Mouse (Mus musculus) frontal cortex, postnatal 14 days (tissue): ENCODE measurements around the gene Prex1.

Source experiments
- DNase-seq, 2 experiments: peaks; one replicate each; pipeline ENCODE4 v3.0.0; 2022; ENCODE audit warnings: low spot score in 2 of 2

Gene Prex1

DNA sequence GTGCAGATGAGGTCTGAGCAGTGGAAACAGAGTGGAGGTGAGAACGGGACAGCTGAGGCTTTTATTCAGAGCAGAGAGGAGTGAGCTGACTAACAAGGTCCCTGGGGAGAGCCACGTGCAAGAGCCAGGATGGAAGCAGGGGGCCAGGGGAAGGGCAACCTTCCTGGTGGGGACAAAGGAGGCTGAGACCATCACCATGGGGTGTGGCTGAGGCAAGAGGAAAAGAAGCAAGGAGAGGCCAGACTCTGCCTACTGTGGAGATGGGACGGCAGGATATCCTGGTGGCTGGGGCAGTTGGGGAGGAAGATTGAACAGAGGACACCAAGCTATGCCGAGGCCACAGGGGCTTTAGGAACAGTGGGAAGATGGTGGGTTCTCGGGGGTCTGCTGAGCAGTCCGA is 26.7 kb downstream of the Prex1 start:
- DNase-seq = no peak

DNA sequence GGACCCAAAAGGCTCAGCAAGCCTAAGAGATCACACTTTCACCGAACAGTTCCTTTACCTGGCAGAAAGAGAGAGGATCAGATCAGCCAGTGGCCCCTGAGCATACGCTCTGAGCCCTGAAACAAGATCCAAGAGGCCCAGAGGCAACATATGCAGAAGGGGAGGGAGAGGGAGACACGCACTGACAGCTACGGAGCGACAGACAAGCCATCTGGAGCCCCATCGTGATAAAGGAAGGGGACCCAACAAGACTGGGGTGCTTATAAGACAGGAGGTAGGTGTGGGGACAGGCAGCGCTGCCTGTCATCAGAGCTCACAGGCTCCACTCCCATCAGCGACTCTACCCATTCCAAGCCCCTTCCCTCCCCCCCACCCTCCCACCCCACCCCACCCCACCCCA is 27.8 kb downstream of the Prex1 start:
- DNase-seq = no peak

- no peak for DNase-seq
These were observed 29.6 kb downstream of the Prex1 start for GRCm38 (mm10) chr2:166683885-166684544.

DNA sequence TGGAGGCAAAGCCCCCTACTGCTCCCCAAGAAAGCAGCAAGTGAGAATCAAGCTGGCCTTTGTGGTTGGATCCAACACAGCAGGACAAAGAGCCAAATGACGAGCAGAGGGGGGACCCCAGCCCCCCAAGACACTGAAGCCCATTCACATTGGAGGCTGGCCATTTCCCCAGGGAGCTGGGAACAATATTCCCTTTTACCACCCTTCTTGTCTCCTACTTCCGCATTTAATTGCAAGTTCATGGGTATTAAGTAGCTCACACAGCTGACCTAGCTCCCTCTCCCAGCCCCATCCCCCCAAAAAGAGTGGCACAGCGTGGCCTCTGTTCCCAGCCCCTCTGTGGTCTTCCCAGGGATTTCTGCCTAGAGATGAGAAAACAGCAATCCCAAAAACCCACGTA is 30.8 kb downstream of the Prex1 start:
- peak in 1 of 2 experiments; percentile 64 for DNase-seq

- no peak for DNase-seq
These were observed 34.5 kb downstream of the Prex1 start for GRCm38 (mm10) chr2:166678959-166679759.

DNA sequence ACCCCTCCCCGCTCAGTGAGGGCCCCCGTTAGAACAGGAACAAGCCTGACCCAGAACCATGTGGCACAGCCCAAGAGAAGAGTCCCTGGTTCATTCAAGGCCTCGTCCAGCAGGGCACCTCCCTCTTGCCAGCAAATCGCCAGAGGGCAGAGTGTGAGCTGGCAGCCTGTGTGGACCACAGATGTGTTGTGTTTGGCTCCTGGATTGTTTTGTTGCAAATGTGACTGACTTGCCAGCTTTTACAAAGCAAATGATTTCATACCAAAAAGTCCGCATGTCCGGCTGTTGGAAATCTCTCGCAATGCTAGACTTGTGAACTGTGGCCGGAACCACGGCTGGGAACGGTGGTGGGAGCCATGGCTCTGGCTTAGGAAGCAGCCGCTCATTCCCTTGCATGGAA is 36.7 kb downstream of the Prex1 start:
- DNase-seq = no peak

- DNase-seq = no peak
These were observed 37.1 kb downstream of the Prex1 start for GRCm38 (mm10) chr2:166676498-166676897.

DNA sequence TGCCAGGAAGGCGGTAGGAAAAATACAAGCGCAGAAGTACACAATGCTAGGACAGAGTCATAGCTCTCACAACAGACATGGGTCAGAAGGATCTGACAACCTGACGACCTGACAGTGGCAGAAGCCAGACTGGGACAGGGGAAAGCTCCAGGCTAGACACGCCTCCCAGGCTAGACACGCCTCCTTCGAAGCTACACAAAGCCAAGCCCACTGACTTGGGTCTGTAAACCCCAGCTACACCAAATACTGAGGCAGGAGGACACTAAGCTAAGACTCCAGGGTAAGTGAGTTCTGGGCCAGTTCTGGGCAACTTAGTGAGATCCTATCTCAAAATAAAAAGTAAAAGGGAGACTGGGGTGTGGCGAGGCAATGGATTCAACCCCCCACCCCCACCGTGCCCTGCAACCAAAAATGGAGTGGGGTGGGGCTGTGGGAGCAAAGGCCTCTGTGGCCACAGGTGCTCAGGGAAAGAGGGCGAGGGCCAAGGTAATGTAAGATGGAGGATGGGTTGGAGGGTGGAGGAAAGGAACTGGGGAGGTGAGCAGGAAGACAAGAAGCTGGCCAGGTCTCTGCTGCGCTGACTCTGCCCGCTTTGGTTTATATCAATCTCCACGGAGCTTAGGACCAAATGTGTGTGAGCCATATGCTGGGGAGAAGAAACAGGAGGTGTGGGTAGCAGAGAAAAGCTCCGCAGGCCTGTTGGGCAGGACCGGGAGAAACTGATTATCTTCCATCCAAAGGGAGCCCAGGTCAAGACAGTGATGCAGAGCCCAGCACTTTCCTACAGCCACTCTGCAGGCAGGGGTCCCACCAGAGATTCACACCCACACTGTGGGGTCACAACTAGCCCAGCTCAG is 37.8 kb downstream of the Prex1 start:
- no peak for DNase-seq

GRCm38 (mm10) chr2:166674693-166675092 is 38.9 kb downstream of the Prex1 start:
- no peak for DNase-seq

DNA sequence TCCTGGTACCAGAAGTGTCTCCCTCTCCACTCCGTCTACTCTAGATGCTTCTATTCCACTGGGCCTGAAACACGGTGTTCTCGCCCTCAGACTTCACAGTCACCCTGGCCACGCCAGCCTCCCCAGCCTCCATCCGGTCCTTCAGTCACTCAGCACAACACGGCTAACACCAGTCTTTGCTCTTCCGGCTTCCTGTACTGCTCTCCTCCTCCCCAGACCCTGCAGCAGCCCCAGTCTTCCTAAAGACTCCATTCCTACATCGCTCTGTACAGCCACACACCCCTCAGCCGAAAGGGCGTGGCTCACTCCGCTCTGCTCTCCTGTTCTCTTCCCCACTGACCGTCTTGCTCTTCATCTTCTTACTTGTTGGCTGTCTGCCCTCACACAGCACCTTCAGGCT is 39.7 kb downstream of the Prex1 start:
- DNase-seq = no peak

- no peak for DNase-seq
These were observed 41.3 kb downstream of the Prex1 start for GRCm38 (mm10) chr2:166672171-166672965.

GRCm38 (mm10) chr2:166671614-166672013 is 42.0 kb downstream of the Prex1 start:
- DNase-seq = no peak

GRCm38 (mm10) chr2:166671019-166671418 is 42.6 kb downstream of the Prex1 start:
- no peak for DNase-seq

- DNase-seq = no peak
These were observed 43.7 kb downstream of the Prex1 start for GRCm38 (mm10) chr2:166669922-166670321.

GRCm38 (mm10) chr2:166667790-166668695 is 45.6 kb downstream of the Prex1 start:
- no peak for DNase-seq

DNA sequence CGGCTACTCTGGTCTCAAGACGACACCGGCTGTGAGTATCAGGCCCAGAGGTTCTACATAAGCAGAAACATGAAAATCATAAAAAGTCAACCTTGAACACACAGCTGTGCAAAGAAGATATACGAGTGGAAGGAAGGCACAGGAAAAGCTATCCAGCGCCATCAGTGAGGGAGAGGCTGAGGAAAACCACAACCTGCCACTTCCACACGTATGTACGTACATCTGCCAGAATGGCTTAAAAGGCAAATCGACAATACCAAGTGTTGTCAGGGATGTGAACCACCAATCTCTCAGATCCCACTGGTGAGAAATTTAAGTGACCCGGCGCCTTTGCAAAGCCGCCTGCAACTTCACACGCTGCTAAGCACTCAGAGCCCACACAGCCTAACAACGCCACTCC is 47.5 kb downstream of the Prex1 start:
- DNase-seq = no peak

DNA sequence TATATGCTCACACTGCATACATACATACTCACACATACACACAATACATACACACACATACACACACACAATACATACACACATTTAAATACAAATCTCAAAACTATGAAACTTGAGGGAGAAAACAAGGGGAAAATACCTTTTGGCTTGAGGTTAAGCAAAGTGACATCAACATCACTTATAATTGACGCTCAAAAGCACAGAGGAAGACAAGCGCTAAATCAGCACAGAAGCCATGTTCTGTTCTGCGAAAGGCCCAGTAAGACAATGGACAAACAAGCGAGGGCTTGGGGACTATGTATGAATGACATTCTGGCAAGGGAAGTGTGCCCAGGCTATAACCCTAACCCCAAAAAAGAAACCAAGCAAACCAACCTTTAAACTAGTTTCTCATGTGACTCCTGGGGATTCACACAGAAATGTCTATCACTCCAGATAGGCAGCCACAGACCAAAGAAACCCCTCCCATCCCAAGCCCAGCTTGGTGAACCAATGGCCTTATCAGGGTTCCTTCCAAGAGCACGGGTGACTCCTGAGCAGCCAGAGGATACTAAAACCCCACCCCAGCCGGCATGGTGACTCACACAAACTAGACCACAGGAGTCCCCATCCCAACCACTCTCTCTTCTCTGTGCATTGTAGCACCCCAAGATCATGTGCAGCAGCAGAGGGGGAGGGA is 48.2 kb downstream of the Prex1 start:
- no peak for DNase-seq

DNA sequence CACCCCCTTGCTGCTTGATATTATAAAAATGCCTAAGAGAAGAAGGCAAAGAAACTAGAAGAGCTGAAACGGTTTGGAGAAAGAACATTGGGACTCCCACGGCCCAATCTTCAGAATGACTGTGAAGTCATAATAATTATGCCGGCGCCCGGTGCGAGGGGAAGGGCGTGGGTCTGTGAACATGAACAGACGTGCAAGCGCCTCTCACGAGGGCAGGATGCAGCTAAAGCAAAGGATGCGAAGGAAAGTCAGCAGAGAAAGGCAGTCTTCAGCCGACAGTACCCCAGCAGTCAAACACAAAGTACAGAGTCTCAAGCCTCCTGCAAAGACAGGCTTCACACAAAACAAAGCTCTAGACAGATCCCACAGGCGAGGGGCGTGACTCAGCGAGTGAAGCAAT is 49.1 kb downstream of the Prex1 start:
- no peak for DNase-seq

GRCm38 (mm10) chr2:166663250-166663961 is 50.2 kb downstream of the Prex1 start:
- DNase-seq = peak in 1 of 2 experiments; percentile 51
